Mouse (Mus musculus) embryonic stem cell, embryonic (primary cell): Measurements from ENCODE around the gene 1700013G24Rik.

Experiments used
- CTCF ChIA-PET, 4 experiments: fragments of 300-600 bp in 2 of 4; fragments of 350-600 bp in 2 of 4; sonication (Branson Sonifier 250); formaldehyde crosslinking; loops; one replicate each; lab custom pipeline; 2022; ENCODE audit warnings: inconsistent platforms in 2 of 4; lab: Charles Lee
- POLR2A ChIA-PET, 4 experiments: fragments of 300-600 bp in 2 of 4; fragments of 350-600 bp in 2 of 4; sonication (Branson Sonifier 250); formaldehyde crosslinking; loops; one replicate each; lab custom pipeline; 2022; ENCODE audit warnings: antibody characterized with exemption in 4 of 4, inconsistent platforms in 1 of 4; lab: Charles Lee

Gene 1700013G24Rik

DNA sequence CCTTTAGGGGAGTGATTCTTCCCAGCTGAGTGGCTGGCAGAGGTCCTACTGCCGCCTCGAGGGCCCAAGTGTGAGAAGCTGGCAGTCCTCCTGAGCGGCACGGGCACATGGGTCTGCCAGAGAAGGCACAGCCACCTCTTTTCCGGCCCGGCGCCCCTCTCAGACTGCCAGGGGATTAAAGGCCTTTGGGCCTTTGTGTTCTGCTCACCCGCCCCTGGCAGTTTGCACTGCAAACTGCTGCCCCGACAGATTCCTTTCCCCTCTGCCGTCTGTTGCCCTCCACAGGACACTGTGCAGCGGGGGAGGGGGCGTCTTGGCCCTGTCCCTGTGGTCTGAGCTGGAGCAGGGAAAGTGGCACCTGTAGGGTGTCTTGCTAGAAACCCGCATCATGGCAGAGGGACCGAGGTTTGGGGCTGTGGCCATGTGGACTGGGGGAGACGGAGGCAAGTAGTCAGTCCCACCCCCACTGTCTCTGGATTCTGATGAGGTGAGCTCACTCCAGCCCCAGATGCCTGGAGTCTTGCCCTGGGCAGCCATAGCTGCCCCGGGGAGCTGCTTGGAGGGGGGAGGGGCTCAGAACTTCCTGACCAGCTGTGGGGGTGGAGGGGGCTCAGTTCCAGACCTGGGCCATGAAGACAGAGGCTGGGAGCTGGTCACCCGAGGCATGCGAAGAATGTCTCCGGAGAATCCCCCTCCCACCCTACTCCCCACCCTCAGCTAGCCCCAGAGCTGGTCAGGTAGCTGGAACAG, 41.8 kb downstream of the 1700013G24Rik start:
- CTCF ChIA-PET, result interaction anchor here in 2 of 4 experiments (0.6 to 1.8 kb wide), 5 partner anchors 24 to 102 kb away, joined by 3 to 5 read pairs (median 4); no protein-coding TSS in a partner anchor

DNA sequence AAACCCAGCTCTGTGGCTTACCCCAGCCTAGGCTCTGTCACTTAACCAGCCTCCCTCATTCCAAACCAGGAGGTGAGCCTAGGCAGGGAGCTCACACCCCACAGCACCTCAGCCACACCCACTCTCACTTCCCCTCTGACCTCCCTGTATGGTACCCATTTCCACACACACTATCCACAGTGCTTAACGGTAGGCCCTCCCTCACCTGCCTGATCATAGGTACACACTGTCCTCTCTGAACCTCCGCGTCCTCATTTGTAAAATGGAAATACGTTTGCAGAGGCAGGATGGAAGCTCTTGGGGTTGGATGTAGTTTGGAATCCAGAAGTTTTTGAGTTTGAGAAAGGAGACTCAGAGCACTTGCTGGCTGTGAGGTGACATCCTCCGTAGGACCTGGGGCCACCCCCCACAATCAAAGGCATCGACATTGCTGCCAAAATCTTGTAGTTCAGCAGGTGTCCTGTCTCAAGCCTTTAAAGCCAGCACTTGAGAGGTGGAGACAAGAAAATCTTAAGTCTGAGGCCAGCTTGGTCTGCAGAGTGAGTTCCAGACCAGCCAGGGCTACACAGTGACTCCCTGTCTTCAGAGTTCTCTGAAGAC, 42.5 kb downstream of the 1700013G24Rik start:
- ChIA-PET CTCF (interaction anchor here in 2 of 4 experiments (0.6 to 1.8 kb wide), 5 partner anchors 23 to 103 kb away, joined by 3 to 5 read pairs (median 4); no protein-coding TSS in a partner anchor), POLR2A (interaction anchor here in 3 of 4 experiments (0.5 to 3.7 kb wide), 22 partner anchors 9 to 119 kb away, joined by 3 to 27 read pairs (median 4); partner anchors contain the start of gene Hspg2 (in 1 of the 3))

More for the DNA sequence above, 41.8 kb downstream of the 1700013G24Rik start:
- POLR2A ChIA-PET, result interaction anchor here in 3 of 4 experiments (0.6 to 3.7 kb wide), 21 partner anchors 9 to 142 kb away, joined by 3 to 27 read pairs (median 4); partner anchors contain the start of gene Hspg2 (in 1 of the 3)

DNA sequence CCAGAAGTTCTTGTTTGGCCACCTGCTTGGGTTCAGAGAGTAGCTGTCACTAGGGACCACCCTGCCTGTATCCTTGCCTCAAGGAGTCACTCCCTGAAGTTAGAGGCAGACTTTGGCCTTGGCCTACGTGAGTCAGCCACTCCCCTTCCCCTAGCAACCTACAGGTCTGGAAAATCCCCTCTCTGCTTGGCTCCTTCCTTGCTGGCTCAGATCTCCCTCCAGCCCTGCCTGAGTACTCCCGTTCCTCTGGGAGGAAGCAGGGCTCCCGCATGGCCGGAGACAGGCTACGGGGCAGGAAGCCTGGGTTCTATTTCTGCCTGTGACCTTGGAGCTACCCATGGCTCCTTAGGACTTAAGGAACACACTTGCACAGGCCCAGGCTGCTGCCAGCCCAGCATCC, 44.3 kb downstream of the 1700013G24Rik start:
- POLR2A ChIA-PET, result interaction anchor here in 3 of 4 experiments (0.6 to 4.5 kb wide), 14 partner anchors 9 to 1209 kb away, joined by 3 to 26 read pairs (median 4); partner anchors contain the start of gene Hspg2 (in 2 of the 3)

DNA sequence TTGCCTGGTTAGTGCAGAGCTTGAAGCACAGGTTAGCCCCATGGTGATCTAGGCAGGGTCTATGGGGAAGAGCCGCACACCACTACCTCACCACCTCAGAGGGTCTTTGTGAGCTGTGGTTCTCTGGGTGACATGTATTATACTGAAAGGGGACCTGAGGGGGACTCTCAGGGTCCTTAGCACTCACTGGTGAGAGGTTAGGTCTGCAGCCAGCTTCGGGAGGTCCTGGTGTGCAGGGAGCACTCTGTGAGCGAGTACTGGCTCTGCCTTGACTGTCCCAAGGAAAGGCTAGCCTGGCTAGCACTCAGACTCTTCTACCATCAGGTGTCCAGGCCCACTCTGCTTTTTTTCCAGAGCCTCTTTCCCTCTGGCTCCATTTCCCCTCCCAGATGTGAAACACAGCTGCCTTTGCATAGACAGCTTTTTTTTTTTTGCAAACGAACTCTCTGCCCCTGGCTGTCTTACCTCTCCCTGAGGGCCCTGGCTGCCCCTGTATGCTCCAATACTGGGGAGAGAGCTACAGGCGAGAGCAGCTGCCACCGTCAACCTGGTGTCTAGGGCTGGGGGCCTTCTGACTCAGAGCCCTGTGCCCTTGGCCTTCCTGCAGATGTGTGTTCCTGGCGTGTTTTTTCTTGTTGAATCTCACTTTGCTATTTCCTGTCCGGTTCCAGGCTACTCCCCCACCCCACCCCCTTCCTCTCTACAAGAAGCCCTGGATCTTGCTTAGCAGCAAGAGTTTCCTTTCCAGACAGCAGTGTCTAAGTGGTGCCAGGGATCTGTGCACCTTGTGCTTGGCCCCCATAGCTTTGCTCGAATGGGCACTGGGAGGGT, 45.0 kb downstream of the 1700013G24Rik start:
- POLR2A ChIA-PET, result interaction anchor here (0.6 to 4.5 kb wide), 25 partner anchors 9 to 1208 kb away, joined by 3 to 26 read pairs (median 4); partner anchors contain the start of gene Hspg2 (in 2 of the 4)
- CTCF ChIA-PET, result interaction anchor here (0.5 to 2.1 kb wide), 8 partner anchors 19 to 1933 kb away, joined by 3 to 5 read pairs (median 3); no protein-coding TSS in a partner anchor

More for the DNA sequence above, 44.3 kb downstream of the 1700013G24Rik start:
- CTCF ChIA-PET, result interaction anchor here in 3 of 4 experiments (0.6 to 2.1 kb wide), 5 partner anchors 18 to 195 kb away, joined by 3 to 5 read pairs (median 3); no protein-coding TSS in a partner anchor

DNA sequence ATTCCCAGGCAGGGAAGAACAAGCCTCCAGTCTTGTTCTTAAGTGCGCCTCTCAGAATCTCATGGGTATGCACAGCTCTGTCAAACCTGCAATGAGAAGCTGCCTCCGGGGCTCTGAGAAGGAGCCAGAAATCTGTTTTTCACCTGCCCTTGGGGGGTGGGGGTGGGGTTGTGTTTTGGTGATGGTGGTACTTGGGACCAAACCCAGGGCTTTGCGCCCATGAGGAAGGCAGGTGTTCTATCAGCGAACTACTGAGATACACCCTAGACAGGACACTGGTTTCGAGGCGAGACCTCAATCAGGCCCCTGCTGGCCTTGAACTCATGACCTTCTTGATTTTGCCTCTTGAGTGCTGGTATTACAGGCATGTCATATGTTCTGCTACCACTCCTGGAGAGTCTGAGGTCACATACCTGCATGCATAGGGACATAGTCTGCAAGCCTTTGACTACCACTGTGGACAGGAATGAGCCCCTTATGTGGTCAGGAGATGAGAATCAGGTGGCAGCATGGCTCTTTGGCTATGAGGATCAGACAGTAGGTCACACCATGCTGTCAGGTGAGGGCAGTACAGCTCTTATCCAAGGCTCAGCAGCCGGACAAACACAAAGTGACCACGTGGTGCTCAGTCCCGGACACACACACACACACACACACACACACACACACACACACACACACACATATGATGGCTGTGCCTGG, 45.9 kb downstream of the 1700013G24Rik start:
- CTCF ChIA-PET, result interaction anchor here in 2 of 4 experiments (0.6 to 2.1 kb wide), 3 partner anchors 42 to 200 kb away, joined by 4 to 5 read pairs (median 5); no protein-coding TSS in a partner anchor
- POLR2A ChIA-PET, result interaction anchor here in 2 of 4 experiments (0.6 to 4.5 kb wide), 14 partner anchors 8 to 160 kb away, joined by 3 to 26 read pairs (median 4); partner anchors contain the start of gene Hspg2 (in 2 of the 2)

DNA sequence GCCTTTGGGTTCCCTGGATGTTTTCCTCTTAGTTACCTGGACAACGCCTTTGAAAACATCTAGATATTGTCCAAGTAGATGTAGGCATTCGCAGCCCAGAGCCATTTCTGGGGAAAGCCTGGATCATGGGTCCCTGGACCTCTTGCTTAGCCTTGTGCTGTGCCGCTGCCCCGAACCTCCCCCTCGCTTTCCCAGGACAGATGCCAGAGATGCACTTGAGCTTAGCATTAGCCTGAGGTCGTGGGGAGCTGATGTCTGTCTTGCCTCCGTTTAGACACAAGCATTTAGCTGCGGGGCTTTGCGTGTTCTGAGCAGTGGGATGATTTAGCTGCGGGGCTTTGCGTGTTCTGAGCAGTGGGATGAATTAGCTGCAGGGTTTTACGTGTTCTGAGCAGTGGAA, 47.1 kb downstream of the 1700013G24Rik start:
- CTCF ChIA-PET, result no interaction called here
- POLR2A ChIA-PET, result interaction anchor here in 2 of 4 experiments (1.0 to 4.5 kb wide), 4 partner anchors 11 to 48 kb away, joined by 3 to 26 read pairs (median 5); partner anchors contain the start of gene Hspg2 (in 1 of the 2)

DNA sequence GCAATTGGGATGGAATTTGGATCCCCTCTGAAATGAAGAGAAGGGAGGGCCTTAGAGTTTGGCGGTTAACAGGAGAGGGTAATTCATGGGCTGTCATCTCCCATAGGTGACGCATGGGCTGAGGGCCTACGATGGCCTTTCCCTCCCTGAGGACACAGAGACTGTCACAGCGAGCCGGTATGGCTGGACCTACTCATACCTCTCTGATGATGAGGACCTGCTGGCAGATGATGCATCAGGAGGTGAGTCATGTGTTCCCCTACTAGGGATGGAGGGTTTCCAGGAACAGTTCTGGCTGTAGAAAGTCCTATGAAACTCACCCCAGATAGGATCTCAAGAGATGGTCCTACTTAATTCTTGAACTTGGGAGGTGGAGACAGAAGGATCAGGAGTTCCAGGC, 47.9 kb downstream of the 1700013G24Rik start:
- ChIA-PET POLR2A (interaction anchor here in 2 of 4 experiments (1.4 to 4.5 kb wide), 3 partner anchors 12 to 32 kb away, joined by 4 to 26 read pairs (median 6); partner anchors contain the start of gene Hspg2 (in 1 of the 2)), CTCF (no interaction called here)

DNA sequence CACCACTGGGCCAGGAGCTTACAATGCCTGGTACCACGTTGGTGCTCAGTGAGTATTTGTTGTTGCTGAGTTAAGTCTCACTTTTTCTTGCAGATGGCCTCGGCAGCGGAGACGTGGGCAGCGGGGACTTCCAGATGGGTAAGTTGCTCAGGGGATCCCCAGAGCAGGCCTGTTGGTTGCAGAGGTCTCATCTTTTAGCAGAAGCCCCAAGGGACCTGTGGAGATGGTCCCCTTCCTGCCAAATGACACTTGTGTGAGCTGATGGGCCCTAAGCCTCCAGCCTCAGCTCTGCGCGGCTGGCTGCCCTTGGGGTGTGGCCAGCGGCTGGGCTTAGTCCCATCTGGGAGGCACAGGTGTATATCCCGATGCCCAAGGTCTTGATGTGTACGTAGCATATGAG, 49.1 kb downstream of the 1700013G24Rik start:
- CTCF ChIA-PET, result interaction anchor here in 1 of 4 experiments (0.8 kb wide), 1 partner anchor 14 kb away, joined by 3 read pairs; no protein-coding TSS in a partner anchor
- POLR2A ChIA-PET, result interaction anchor here in 1 of 4 experiments (0.9 to 1.1 kb wide), 2 partner anchors 10 to 16 kb away, joined by 3 to 4 read pairs; no protein-coding TSS in a partner anchor

DNA sequence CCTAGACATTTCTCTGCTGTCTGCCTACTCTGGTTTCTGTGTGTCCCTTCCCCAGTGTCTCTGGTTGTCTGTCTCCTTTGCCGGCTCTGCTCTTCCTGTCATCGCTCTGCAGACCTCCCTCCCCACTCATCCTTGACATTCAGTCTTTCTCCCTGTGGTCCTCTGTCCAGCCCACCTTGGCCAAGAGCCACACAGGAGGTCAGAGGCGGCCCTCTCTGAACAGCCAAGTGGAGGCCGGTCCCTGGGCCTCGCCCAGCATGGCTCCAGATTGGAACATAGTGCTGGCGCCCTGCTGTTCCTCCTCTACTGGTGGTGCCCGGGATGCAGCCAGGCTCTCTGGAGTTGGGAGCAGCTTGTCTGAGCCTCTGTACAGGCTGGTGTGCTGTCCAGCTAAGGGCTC, 49.7 kb downstream of the 1700013G24Rik start:
- CTCF ChIA-PET, result interaction anchor here in 1 of 4 experiments (0.5 to 0.8 kb wide), 2 partner anchors 15 to 83 kb away, joined by 3 read pairs; no protein-coding TSS in a partner anchor

DNA sequence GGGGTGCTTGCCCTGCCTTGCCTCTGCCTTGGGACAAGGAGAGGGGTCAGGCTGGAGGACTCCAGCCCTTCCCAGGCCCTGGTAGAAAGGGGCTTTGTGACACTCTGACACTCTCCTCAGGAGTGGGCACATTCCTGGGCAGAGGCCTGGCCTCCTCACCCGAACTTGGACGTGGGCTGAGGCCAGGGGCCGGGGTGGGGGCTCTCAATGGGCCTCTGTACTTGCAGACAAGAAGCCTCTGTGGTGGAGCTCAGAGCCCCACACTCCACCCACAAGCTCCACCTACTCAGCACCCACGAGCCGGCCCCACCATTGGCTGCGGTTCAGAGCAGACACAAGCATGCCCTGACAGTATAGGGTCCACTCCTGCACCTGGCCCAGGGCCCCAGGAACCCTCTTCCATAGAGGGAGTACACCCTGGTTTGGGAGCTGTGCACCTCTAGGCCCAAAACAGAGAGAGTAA, 50.5 kb downstream of the 1700013G24Rik start:
- CTCF ChIA-PET, result interaction anchor here in 1 of 4 experiments (0.7 kb wide), 1 partner anchor 60 kb away, joined by 3 read pairs; no protein-coding TSS in a partner anchor
- POLR2A ChIA-PET, result interaction anchor here in 3 of 4 experiments (0.5 to 1.2 kb wide), 4 partner anchors 23 to 42 kb away, joined by 3 to 8 read pairs (median 4); partner anchors contain the start of gene Hspg2 (in 1 of the 3)

More for the DNA sequence above, 49.7 kb downstream of the 1700013G24Rik start:
- POLR2A ChIA-PET, result interaction anchor here in 3 of 4 experiments (0.5 to 1.1 kb wide), 4 partner anchors 9 to 35 kb away, joined by 3 to 8 read pairs (median 4); partner anchors contain the start of gene Hspg2 (in 1 of the 3)
